Mouse (Mus musculus) liver, embryonic 13.5 days (tissue): ENCODE measurements around the gene Iars2. TPM values are rescaled to one million over a fixed set of nuclear protein-coding genes. Genes with fewer than 3 reads are reported as not detected.

Experiments
- ATAC-seq: fragments of 200-750 bp; cut with Nextera tagmentation; 2 replicates; pipeline ENCODE4 v1.8.0; 2017; ENCODE audit warnings: low read depth, mild to moderate bottlenecking, moderate number of reproducible peaks, moderate library complexity
- DNase-seq: peaks from one replicate; pipeline ENCODE4 v3.0.0; 2022
- H3K27ac ChIP-seq: fragments of 300-500 bp; sonication (generic); 2 replicates; pipeline ENCODE4 v1.5.1; 2015; ENCODE audit warnings: moderate library complexity, mild to moderate bottlenecking, inconsistent platforms
- H3K27me3 ChIP-seq: fragments of 300-500 bp; sonication (generic); 2 replicates; pipeline ENCODE4 v1.6.1; 2015; ENCODE audit warnings: mild to moderate bottlenecking, inconsistent platforms
- H3K36me3 ChIP-seq: fragments of 300-500 bp; sonication (generic); 2 replicates; pipeline ENCODE4 v1.6.1; 2015; ENCODE audit warnings: mild to moderate bottlenecking, inconsistent platforms
- H3K4me1 ChIP-seq: fragments of 300-500 bp; sonication (generic); replicated peaks from 2 replicates; pipeline ENCODE4 v1.6.1; 2015; ENCODE audit warnings: inconsistent platforms
- H3K4me2 ChIP-seq: fragments of 300-500 bp; sonication (generic); 2 replicates; pipeline ENCODE4 v1.6.1; 2015; ENCODE audit warnings: inconsistent platforms, mild to moderate bottlenecking, moderate library complexity
- H3K4me3 ChIP-seq: fragments of 300-500 bp; sonication (generic); replicated peaks from 2 replicates; pipeline ENCODE4 v1.5.1; 2015; ENCODE audit warnings: mild to moderate bottlenecking, inconsistent platforms
- H3K9ac ChIP-seq: fragments of 300-500 bp; sonication (generic); 2 replicates; pipeline ENCODE4 v1.6.1; 2015; ENCODE audit warnings: mild to moderate bottlenecking, inconsistent platforms
- H3K9me3 ChIP-seq: fragments of 300-500 bp; sonication (generic); replicated peaks from 2 replicates; pipeline ENCODE4 v1.6.1; 2016; ENCODE audit warnings: inconsistent platforms
- WGBS: fragments of 180-500 bp; shearing (Covaris S2); methylation state at CpG from one replicate; pipeline ENCODE4 v1.1.7; 2015; ENCODE audit not compliant: insufficient replicate concordance; 5-methylcytosine and 5-hydroxymethylcytosine counted together
- microRNA counts: library from miRNA; unstranded; fragments of <30 nt; microRNA quantifications from one replicate; lab custom pipeline; 2016
- microRNA-seq: library from miRNA; unstranded; fragments of <30 nt; microRNA quantifications from one replicate; pipeline ENCODE4, GENCODE M21; 2016
- polyA plus RNA-seq: library from polyadenylated mRNA; unstranded; fragments of >200 nt; fragmentation: Nextera tagmentation; extraction: Ambion mirVana; gene quantifications from 2 replicates; pipeline ENCODE4 v1.2.1, GENCODE M21; 2015

Iars2 gene
- polyA plus RNA-seq, 1 experiment from 2014 or later = 21.3 TPM

- Histone ChIP-seq H3K27ac (no peak overlapping the region), H3K4me3 (no peak overlapping the region), H3K27me3 (no peaks in the 10 kb centered on the region), H3K4me1 (no peaks in the 10 kb centered on the region), H3K9ac (no peak overlapping the region), H3K9me3 (no peaks in the 10 kb centered on the region), H3K36me3 (peaks cover 84% of the 10 kb centered on the region), H3K4me2 (no peak overlapping the region)
- WGBS = 80% methylated on average over 8 of the region's 8 CpGs
- DNase-seq = no peak
- no peak for ATAC-seq
These were observed 80.5 kb downstream of the Iars2 start for GRCm38 (mm10) chr1:185248728-185249127.

- H3K9ac ChIP-seq = no peak overlapping the region
- H3K36me3 ChIP-seq = peaks cover 84% of the 10 kb centered on the region
- no peaks in the 10 kb centered on the region for H3K9me3 ChIP-seq
- H3K27ac ChIP-seq = no peak overlapping the region
- no peak overlapping the region for H3K4me3 ChIP-seq
- no peak for ATAC-seq
- H3K4me2 ChIP-seq = no peak overlapping the region
- H3K27me3 ChIP-seq = no peaks in the 10 kb centered on the region
- 87% methylated on average over 20 of the region's 20 CpGs for WGBS
- no peak for DNase-seq
- no peaks in the 10 kb centered on the region for H3K4me1 ChIP-seq
These were observed 81.6 kb downstream of the Iars2 start for GRCm38 (mm10) chr1:185247429-185248085.

GRCm38 (mm10) chr1:185245456-185245855 lies 83.7 kb downstream of the Iars2 start:
- H3K9ac ChIP-seq = no peak overlapping the region
- H3K4me3 ChIP-seq = no peak overlapping the region
- no peak overlapping the region for H3K4me2 ChIP-seq
- DNase-seq = no peak
- 82% methylated on average over 7 of the region's 7 CpGs for WGBS
- peaks cover 78% of the 10 kb centered on the region for H3K36me3 ChIP-seq
- H3K27ac ChIP-seq = no peak overlapping the region
- H3K9me3 ChIP-seq = no peaks in the 10 kb centered on the region
- no peaks in the 10 kb centered on the region for H3K4me1 ChIP-seq
- no peak for ATAC-seq
- no peaks in the 10 kb centered on the region for H3K27me3 ChIP-seq

GRCm38 (mm10) chr1:185243013-185243412 lies 86.2 kb downstream of the Iars2 start:
- 84% methylated on average over 8 of the region's 8 CpGs for WGBS
- Histone ChIP-seq H3K27me3 (no peaks in the 10 kb centered on the region), H3K9me3 (no peaks in the 10 kb centered on the region), H3K4me1 (no peaks in the 10 kb centered on the region), H3K9ac (no peak overlapping the region), H3K4me3 (no peak overlapping the region), H3K27ac (no peak overlapping the region), H3K4me2 (no peak overlapping the region), H3K36me3 (peaks cover 74% of the 10 kb centered on the region)
- DNase-seq (no peak), ATAC-seq (no peak)

- no peak overlapping the region for H3K9ac ChIP-seq
- WGBS = 81% methylated on average over 4 of the region's 4 CpGs
- ATAC-seq = no peak
- peak; percentile 11 for DNase-seq
- H3K4me3 ChIP-seq = no peak overlapping the region
- H3K4me2 ChIP-seq = no peak overlapping the region
- H3K36me3 ChIP-seq = peaks cover 55% of the 10 kb centered on the region
- no peaks in the 10 kb centered on the region for H3K9me3 ChIP-seq
- no peaks in the 10 kb centered on the region for H3K27me3 ChIP-seq
- no peak overlapping the region for H3K27ac ChIP-seq
- no peaks in the 10 kb centered on the region for H3K4me1 ChIP-seq
These were observed 92.7 kb downstream of the Iars2 start for GRCm38 (mm10) chr1:185236530-185236929.

- 83% methylated on average over 5 of the region's 5 CpGs for WGBS
- Histone ChIP-seq H3K9me3 (no peaks in the 10 kb centered on the region), H3K9ac (no peak overlapping the region), H3K4me1 (peaks cover under 1% of the 10 kb centered on the region; the same call in 1 of the 2 replicates), H3K4me2 (no peak overlapping the region), H3K36me3 (peaks cover 51% of the 10 kb centered on the region), H3K27me3 (no peaks in the 10 kb centered on the region), H3K27ac (no peak overlapping the region), H3K4me3 (no peak overlapping the region)
- no peak for ATAC-seq
- no peak for DNase-seq
These were observed 93.4 kb downstream of the Iars2 start for GRCm38 (mm10) chr1:185235837-185236236.

MicroRNAs encoded within 50 kb of the gene (microRNA counts, 519-probe panel; counts per million panel counts)
- microRNA mmu-miR-194 (lab: Ali Mortazavi, UCI) (5,321 counts per million, percentile 57 among the panel's probes with 10 or more counts), microRNA mmu-miR-664 (lab: Ali Mortazavi, UCI) (114 counts per million)

Small RNA genes within 50 kb of the gene (microRNA-seq; reads per million reads assigned to microRNA genes)
- gene Mir194-1 = 12.6 reads per million, percentile 27 among the genes with 10 or more reads in this experiment
- 12.9 reads per million, percentile 28 among the genes with 10 or more reads in this experiment for gene Mir215
- 18.8 reads per million, percentile 32 among the genes with 10 or more reads in this experiment for gene Mir664

Other genes starting within 250 kb of the Iars2 start
- gene Rab3gap2, start 125.3 kb downstream of the Iars2 start, polyA plus RNA-seq = 12.2 and 15.2 TPM in 2 replicates
- 14.4 and 16.5 TPM in 2 replicates for gene Bpnt1, start 2.8 kb upstream of the Iars2 start, polyA plus RNA-seq
- gene Eprs, start 33.6 kb upstream of the Iars2 start, polyA plus RNA-seq = 113 and 130 TPM in 2 replicates
- 10.4 and 12.5 TPM in 2 replicates for gene Slc30a10, start 125.5 kb upstream of the Iars2 start, polyA plus RNA-seq